Comparison of ENCODE assay signal across 9 mouse cellular contexts in the genomic region with DNA sequence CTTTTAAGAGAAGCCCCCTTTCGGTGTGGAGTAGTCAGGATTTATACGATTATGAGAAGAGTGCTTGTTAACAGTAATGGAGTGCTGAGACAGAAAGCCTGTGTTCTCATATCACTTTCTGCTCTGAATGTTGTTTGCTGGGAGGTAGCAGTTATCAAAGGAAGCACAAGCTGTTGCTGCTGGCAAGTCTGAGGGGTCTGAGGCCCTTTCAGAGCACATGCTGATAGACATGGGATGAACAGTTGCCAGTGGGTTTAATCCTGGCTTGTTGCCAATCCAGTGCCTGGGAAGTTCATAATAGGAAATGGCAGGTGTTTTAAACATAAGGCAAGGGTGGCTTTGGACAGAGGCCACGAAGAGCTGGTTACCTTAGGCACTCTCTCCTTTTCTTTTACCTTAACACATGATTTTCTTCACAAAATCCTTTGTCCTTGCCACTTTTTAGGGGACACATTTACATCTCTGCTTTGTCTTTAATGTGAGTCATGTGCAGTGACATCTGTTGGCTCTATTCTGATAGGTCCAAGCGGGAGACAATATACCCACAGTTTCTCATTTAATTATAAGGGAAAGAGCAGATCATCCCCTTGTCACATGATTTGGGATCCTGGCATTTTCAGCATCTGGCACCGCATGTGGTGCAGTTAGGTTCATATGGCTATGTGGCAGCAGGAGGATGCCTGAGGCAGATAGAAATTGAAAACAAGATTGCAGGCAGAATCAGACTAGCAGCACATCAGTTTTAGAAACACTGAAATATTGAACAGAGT.
A peak's percentile ranks its signal among the peaks of the same experiment; 100 is the strongest.
DNase-seq lines count a peak whose midpoint lies in the region; ATAC-seq and TF ChIP-seq lines count a peak whose summit lies in the region.
"Had no signal": no experiment of that assay in that cellular context is flagged by ENCODE, and none has a peak within 500 bp of the region (broad histone marks: within the 10 kb centered on the region; RNA-seq: fewer than 3 reads in every experiment).

No protein-coding gene starts in this region.

- no peak for TF ChIP-seq POLR2A in cerebellum, adult 2 months (IDR thresholded peaks at IDR 0.05; ENCODE audit: borderline replicate concordance, insufficient read depth, low read length)

- intact Hi-C loops in heart, postnatal 25 days (cut with DNase I), result no loop called here

- H3K4me3 ChIP-seq in cerebellum, adult 2 months (replicated peaks; ENCODE audit: insufficient read depth, low read depth, low read length), result no peak overlapping the region
- no peak overlapping the region for H3K4me3 ChIP-seq in forebrain, embryonic 12.5 days (replicated peaks)
- no peak overlapping the region for H3K4me3 ChIP-seq in neural tube, embryonic 15.5 days (replicated peaks)
- H3K4me3 ChIP-seq: liver, embryonic 15.5 days had no signal

- H3K27ac ChIP-seq in cerebellum, adult 2 months (ENCODE audit: insufficient read depth, low read length), result no peak overlapping the region
- peak overlapping the region; percentile 43 for H3K27ac ChIP-seq in forebrain, embryonic 12.5 days
- H3K27ac ChIP-seq in neural tube, embryonic 15.5 days (replicated peaks), result peak overlapping the region; percentile 43; the same call in 1 of the 2 replicates
- H3K27ac ChIP-seq: liver, embryonic 15.5 days had no signal

- H3K4me1 ChIP-seq in cerebellum, adult 2 months (ENCODE audit: control insufficient read depth, insufficient read depth, low read length), result no peaks in the 10 kb centered on the region; the same call in 1 of the 2 replicates
- peaks cover 9% of the 10 kb centered on the region; the same call in 1 of the 2 replicates for H3K4me1 ChIP-seq in forebrain, embryonic 12.5 days
- H3K4me1 ChIP-seq in neural tube, embryonic 15.5 days, result peaks cover 10% of the 10 kb centered on the region
- H3K4me1 ChIP-seq: liver, embryonic 15.5 days had no signal

- H3K9ac ChIP-seq in forebrain, embryonic 12.5 days, result no peak overlapping the region
- H3K9ac ChIP-seq in neural tube, embryonic 15.5 days (replicated peaks), result no peak overlapping the region
- H3K9ac ChIP-seq: liver, embryonic 15.5 days had no signal

- no peaks in the 10 kb centered on the region for H3K36me3 ChIP-seq in forebrain, embryonic 12.5 days (replicated peaks)
- no peaks in the 10 kb centered on the region for H3K36me3 ChIP-seq in neural tube, embryonic 15.5 days
- H3K36me3 ChIP-seq: liver, embryonic 15.5 days had no signal

- H3K4me2 ChIP-seq in forebrain, embryonic 12.5 days, result no peak overlapping the region
- no peak overlapping the region; the same call in 1 of the 2 replicates for H3K4me2 ChIP-seq in neural tube, embryonic 15.5 days
- H3K4me2 ChIP-seq: liver, embryonic 15.5 days had no signal

- H3K9me3 ChIP-seq in forebrain, embryonic 12.5 days, result no peaks in the 10 kb centered on the region
- no peaks in the 10 kb centered on the region for H3K9me3 ChIP-seq in neural tube, embryonic 15.5 days (replicated peaks)
- H3K9me3 ChIP-seq: liver, embryonic 15.5 days had no signal

- 18% methylated on average over 5 of the region's 5 CpGs for WGBS in cerebellum, adult 2 months
- 55% methylated on average over 5 of the region's 5 CpGs for WGBS in forebrain, embryonic 12.5 days
- WGBS in neural tube, embryonic 15.5 days, result 51% methylated on average over 5 of the region's 5 CpGs

- no peak for TF ChIP-seq CTCF in cerebellum, adult 2 months (IDR thresholded peaks at IDR 0.05; ENCODE audit: borderline replicate concordance, insufficient read depth, low read depth, low read length)

- peak; percentile 88 for ATAC-seq in forebrain, embryonic 12.5 days (ENCODE audit: low FRiP score)
- peak; percentile 89 for ATAC-seq in neural tube, embryonic 15.5 days (ENCODE audit: low FRiP score)

- peak; percentile 15 to 39 for DNase-seq in cerebellum, adult 2 months
- peak; percentile 71 to 74 for DNase-seq in layer of hippocampus, adult 8-10 months (ENCODE audit: low spot score in 2 of 2)
- no peak for DNase-seq in lung, postnatal 14 days
- DNase-seq in thymus, postnatal 10 days (ENCODE audit: low spot score in 2 of 2), result no peak
- DNase-seq in heart, postnatal 25 days (ENCODE audit: low spot score), result no peak
- DNase-seq: kidney, adult 18-20 months had no signal

- H3K27me3 ChIP-seq in cerebellum, adult 2 months (ENCODE audit: control insufficient read depth, insufficient read depth, low read length), result no peaks in the 10 kb centered on the region
- no peaks in the 10 kb centered on the region for H3K27me3 ChIP-seq in forebrain, embryonic 12.5 days
- no peaks in the 10 kb centered on the region for H3K27me3 ChIP-seq in neural tube, embryonic 15.5 days (replicated peaks)
- H3K27me3 ChIP-seq: liver, embryonic 15.5 days had no signal

Comparison
In these comparisons a context has a peak if more than half of its experiments do, and no peak if none do; other contexts are left out.
1. DNase-seq: peak in cerebellum, adult 2 months (2 of 2) and layer of hippocampus, adult 8-10 months (2 of 2); none in lung, postnatal 14 days (single experiment), thymus, postnatal 10 days (0 of 2) and heart, postnatal 25 days (single experiment).